Mouse (Mus musculus): ENCODE measurements around the gene Ddc. TPM values are rescaled to one million over a fixed set of nuclear protein-coding genes. Genes with fewer than 3 reads are reported as not detected.
A peak's percentile ranks its signal among the peaks of the same experiment; 100 is the strongest.

Gene Ddc
- polyA plus RNA-seq, 1 experiment from 2014 or later, result 13.4 TPM

DNA sequence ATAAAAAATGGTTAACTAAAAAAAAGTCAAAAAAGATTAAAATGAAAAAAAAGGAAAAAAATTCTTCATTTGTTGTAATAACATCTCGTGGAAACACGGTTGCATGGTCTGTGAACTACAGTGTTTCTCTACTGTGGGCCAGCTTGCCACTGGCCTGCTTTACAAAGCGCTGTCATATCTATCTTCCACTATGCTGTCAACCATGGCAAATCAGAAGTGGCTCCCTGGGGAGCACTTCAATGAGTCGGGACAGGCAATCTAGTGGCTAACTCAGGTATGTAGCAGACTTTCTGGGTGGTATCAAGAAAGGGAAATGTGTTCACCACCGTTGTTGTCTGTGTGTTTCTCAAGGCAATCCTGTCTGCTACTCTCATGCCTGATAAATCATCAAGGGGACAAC is 33.7 kb upstream of the Ddc start:
- H3K4me1 ChIP-seq (ENCODE audit: insufficient read depth), result no peaks in the 10 kb centered on the region
- WGBS, result 67% methylated on average over 5 of the region's 5 CpGs
- H3K9ac ChIP-seq, result no peak overlapping the region
- DNase-seq (no peak), ATAC-seq (ENCODE audit: insufficient read depth) (0 out of 2 replicates have a peak, but pooled peaks have one; percentile 5)
- no peaks in the 10 kb centered on the region for H3K9me3 ChIP-seq (ENCODE audit: low read depth, low read length)
- peak overlapping the region; percentile 25; the same call in 1 of the 2 replicates for H3K27ac ChIP-seq (ENCODE audit: low read depth)
- no peaks in the 10 kb centered on the region for H3K27me3 ChIP-seq (ENCODE audit: insufficient read depth, low read length)
- TF ChIP-seq CTCF (IDR thresholded peaks at IDR 0.05; ENCODE audit: low read depth), result no peak
- H3K4me3 ChIP-seq (ENCODE audit: low read depth, low read length), result no peak overlapping the region
- no peak overlapping the region for H3K4me2 ChIP-seq
- peaks cover 76% of the 10 kb centered on the region for H3K36me3 ChIP-seq (ENCODE audit: insufficient read depth)

GRCm38 (mm10) chr11:11930527-11930926 is 32.6 kb upstream of the Ddc start:
- no peak overlapping the region for H3K9ac ChIP-seq
- no peak for TF ChIP-seq CTCF (IDR thresholded peaks at IDR 0.05; ENCODE audit: low read depth)
- no peak overlapping the region for H3K4me2 ChIP-seq
- 77% methylated on average over 11 of the region's 11 CpGs for WGBS
- ATAC-seq (ENCODE audit: insufficient read depth), result no peak
- H3K27ac ChIP-seq (ENCODE audit: low read depth), result peak overlapping the region; percentile 54; the same call in 1 of the 2 replicates
- H3K27me3 ChIP-seq (ENCODE audit: insufficient read depth, low read length), result no peaks in the 10 kb centered on the region
- H3K4me3 ChIP-seq (ENCODE audit: low read depth, low read length), result no peak overlapping the region
- no peaks in the 10 kb centered on the region for H3K9me3 ChIP-seq (ENCODE audit: low read depth, low read length)
- DNase-seq, result no peak
- H3K4me1 ChIP-seq (ENCODE audit: insufficient read depth), result no peaks in the 10 kb centered on the region
- H3K36me3 ChIP-seq (ENCODE audit: insufficient read depth), result peaks cover 64% of the 10 kb centered on the region

DNA sequence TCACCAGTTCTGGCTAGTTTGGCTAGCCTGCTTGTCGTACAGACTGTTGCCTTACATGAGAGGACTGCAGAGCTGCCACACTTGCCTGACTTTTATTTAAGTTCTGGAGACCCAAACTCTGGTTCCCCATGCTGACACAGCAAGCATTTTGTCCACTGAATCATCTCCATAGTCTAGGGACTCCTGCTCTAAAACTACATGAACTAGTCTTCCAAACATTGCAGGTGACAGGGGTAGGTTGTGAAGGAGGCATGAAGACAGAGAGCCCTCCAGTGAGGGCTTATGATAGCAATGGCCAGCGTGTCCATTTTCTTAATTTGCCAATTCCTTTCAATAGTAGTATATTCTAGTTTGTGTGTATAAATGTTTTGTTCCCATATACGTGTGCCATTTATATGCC is 31.1 kb upstream of the Ddc start:
- Histone ChIP-seq H3K27ac (ENCODE audit: low read depth) (no peak overlapping the region), H3K4me2 (no peak overlapping the region), H3K9ac (no peak overlapping the region), H3K4me3 (ENCODE audit: low read depth, low read length) (no peak overlapping the region), H3K4me1 (ENCODE audit: insufficient read depth) (no peaks in the 10 kb centered on the region), H3K27me3 (ENCODE audit: insufficient read depth, low read length) (no peaks in the 10 kb centered on the region), H3K36me3 (ENCODE audit: insufficient read depth) (peaks cover 49% of the 10 kb centered on the region), H3K9me3 (ENCODE audit: low read depth, low read length) (no peaks in the 10 kb centered on the region)
- no peak for TF ChIP-seq CTCF (IDR thresholded peaks at IDR 0.05; ENCODE audit: low read depth)
- ATAC-seq (ENCODE audit: insufficient read depth), result no peak
- 84% methylated on average over 3 of the region's 3 CpGs for WGBS
- DNase-seq, result no peak

DNA sequence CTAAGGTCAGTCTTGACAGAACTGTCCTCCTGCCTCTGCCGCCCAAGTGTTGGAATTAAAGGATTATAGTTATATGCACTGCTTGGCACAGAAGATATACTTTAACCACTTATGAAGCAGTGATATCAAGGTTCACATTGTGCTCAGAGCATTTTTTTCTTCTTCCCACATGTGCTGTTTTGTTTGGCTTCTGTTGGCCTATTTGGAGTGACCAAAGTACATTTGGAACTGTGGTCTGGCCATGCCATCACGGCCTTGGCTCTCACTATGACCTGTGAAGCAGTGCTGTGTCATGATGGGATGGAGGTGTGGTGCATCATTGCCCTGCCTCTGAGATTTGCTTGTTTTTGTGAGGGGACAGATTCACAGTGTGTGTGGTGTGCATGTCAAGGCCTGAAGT is 30.6 kb upstream of the Ddc start:
- no peak overlapping the region for H3K9ac ChIP-seq

DNA sequence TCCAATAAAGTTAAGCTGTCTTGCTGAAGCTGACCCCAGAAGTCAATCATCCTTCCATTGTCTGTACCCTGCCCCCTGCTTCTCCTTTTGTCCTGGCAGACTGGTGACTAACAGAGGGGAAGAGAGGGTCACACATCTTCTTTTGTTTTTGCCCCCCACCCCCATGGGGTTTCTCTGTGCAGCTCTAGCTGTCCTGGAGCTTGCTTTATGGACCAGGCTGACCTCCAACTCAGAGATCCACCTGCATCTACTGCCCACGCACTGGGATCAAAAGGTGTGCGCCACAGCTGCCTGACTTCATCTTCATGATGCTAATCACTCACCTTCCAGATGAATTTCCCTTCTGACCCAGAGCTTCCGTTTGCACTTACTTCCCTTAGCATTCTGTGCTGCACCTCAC is 26.0 kb upstream of the Ddc start:
- TF ChIP-seq CTCF (IDR thresholded peaks at IDR 0.05; ENCODE audit: low read depth), result no peak
- H3K4me2 ChIP-seq, result no peak overlapping the region
- H3K9ac ChIP-seq, result no peak overlapping the region
- no peaks in the 10 kb centered on the region for H3K4me1 ChIP-seq (ENCODE audit: insufficient read depth)
- H3K27ac ChIP-seq (ENCODE audit: low read depth), result no peak overlapping the region
- no peaks in the 10 kb centered on the region for H3K9me3 ChIP-seq (ENCODE audit: low read depth, low read length)
- H3K27me3 ChIP-seq (ENCODE audit: insufficient read depth, low read length), result no peaks in the 10 kb centered on the region
- ATAC-seq (ENCODE audit: insufficient read depth), result no peak
- 61% methylated on average over 3 of the region's 3 CpGs for WGBS
- H3K4me3 ChIP-seq (ENCODE audit: low read depth, low read length), result no peak overlapping the region
- DNase-seq, result no peak
- 0 out of 2 replicates have a peak, but pooled peaks cover under 1% of the 10 kb centered on the region for H3K36me3 ChIP-seq (ENCODE audit: insufficient read depth)

More for the DNA sequence above, 30.6 kb upstream of the Ddc start:
- H3K9me3 ChIP-seq (ENCODE audit: low read depth, low read length), result no peaks in the 10 kb centered on the region
- no peak overlapping the region for H3K27ac ChIP-seq (ENCODE audit: low read depth)
- DNase-seq (no peak), ATAC-seq (ENCODE audit: insufficient read depth) (no peak)
- no peaks in the 10 kb centered on the region for H3K4me1 ChIP-seq (ENCODE audit: insufficient read depth)
- peaks cover 45% of the 10 kb centered on the region for H3K36me3 ChIP-seq (ENCODE audit: insufficient read depth)
- 78% methylated on average over 2 of the region's 2 CpGs for WGBS
- no peak overlapping the region for H3K4me3 ChIP-seq (ENCODE audit: low read depth, low read length)
- TF ChIP-seq CTCF (IDR thresholded peaks at IDR 0.05; ENCODE audit: low read depth), result no peak
- no peak overlapping the region for H3K4me2 ChIP-seq
- H3K27me3 ChIP-seq (ENCODE audit: insufficient read depth, low read length), result no peaks in the 10 kb centered on the region

DNA sequence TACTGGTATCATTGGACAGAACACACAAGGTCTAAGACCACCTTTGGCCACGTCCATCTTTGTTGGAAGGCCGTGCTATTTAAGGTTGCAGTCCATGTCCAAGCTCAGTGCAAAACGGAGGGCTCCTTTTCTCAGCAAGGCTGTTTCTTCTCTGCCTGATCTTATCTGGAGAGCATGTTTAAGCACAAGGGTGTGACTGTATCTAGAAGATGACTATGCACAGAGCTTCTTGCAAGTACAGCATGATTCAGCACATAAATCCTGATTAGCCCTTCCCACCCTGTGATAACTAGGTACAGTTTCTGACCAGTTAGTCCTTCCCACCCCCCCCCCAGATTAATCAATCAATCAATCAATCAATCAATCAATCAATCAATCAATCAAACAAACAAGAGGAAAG is 25.4 kb upstream of the Ddc start:
- Histone ChIP-seq H3K9ac (no peak overlapping the region), H3K27me3 (ENCODE audit: insufficient read depth, low read length) (no peaks in the 10 kb centered on the region), H3K4me3 (ENCODE audit: low read depth, low read length) (no peak overlapping the region), H3K27ac (ENCODE audit: low read depth) (no peak overlapping the region), H3K9me3 (ENCODE audit: low read depth, low read length) (no peaks in the 10 kb centered on the region), H3K4me1 (ENCODE audit: insufficient read depth) (no peaks in the 10 kb centered on the region), H3K4me2 (no peak overlapping the region), H3K36me3 (ENCODE audit: insufficient read depth) (no peaks in the 10 kb centered on the region)
- no peak for TF ChIP-seq CTCF (IDR thresholded peaks at IDR 0.05; ENCODE audit: low read depth)
- DNase-seq, result no peak
- WGBS, result 70% methylated on average over 3 of the region's 3 CpGs
- ATAC-seq (ENCODE audit: insufficient read depth), result no peak

GRCm38 (mm10) chr11:11922106-11922505 is 24.2 kb upstream of the Ddc start:
- Histone ChIP-seq H3K36me3 (ENCODE audit: insufficient read depth) (no peaks in the 10 kb centered on the region), H3K4me2 (no peak overlapping the region), H3K27me3 (ENCODE audit: insufficient read depth, low read length) (no peaks in the 10 kb centered on the region), H3K4me1 (ENCODE audit: insufficient read depth) (no peaks in the 10 kb centered on the region), H3K9me3 (ENCODE audit: low read depth, low read length) (no peaks in the 10 kb centered on the region), H3K9ac (no peak overlapping the region), H3K4me3 (ENCODE audit: low read depth, low read length) (no peak overlapping the region), H3K27ac (ENCODE audit: low read depth) (no peak overlapping the region)
- 76% methylated on average over 2 of the region's 2 CpGs for WGBS
- ATAC-seq (ENCODE audit: insufficient read depth), result no peak
- no peak for DNase-seq
- TF ChIP-seq CTCF (IDR thresholded peaks at IDR 0.05; ENCODE audit: low read depth), result no peak
